Mouse (Mus musculus): ENCODE data around the gene 1700012A03Rik. TPM values are rescaled to one million over a fixed set of nuclear protein-coding genes. Genes with fewer than 3 reads are reported as not detected.

1700012A03Rik gene
- polyA plus RNA-seq, 1 experiment from 2014 or later, result not detected

- Histone ChIP-seq H3K4me1 (replicated peaks; ENCODE audit: control insufficient read depth, insufficient read depth, low read length) (peaks cover 6% of the 10 kb centered on the region), H3K4me2 (ENCODE audit: low read length) (no peak overlapping the region), H3K27ac (ENCODE audit: low read length) (no peak overlapping the region), H3K9ac (replicated peaks; ENCODE audit: low read depth, low read length) (no peak overlapping the region), H3K4me3 (replicated peaks; ENCODE audit: low read length) (no peak overlapping the region), H3K36me3 (ENCODE audit: control insufficient read depth, insufficient read depth) (no peaks in the 10 kb centered on the region), H3K9me3 (ENCODE audit: control insufficient read depth, low read length) (no peaks in the 10 kb centered on the region), H3K27me3 (replicated peaks; ENCODE audit: control insufficient read depth, insufficient read depth, low read length) (no peaks in the 10 kb centered on the region)
- ATAC-seq, result no peak
- WGBS, result 91% methylated on average over 1 of the region's 1 CpGs
These were observed 27.5 kb upstream of the 1700012A03Rik start for GRCm38 (mm10) chr6:32022537-32022869.

- 69% methylated on average over 3 of the region's 3 CpGs for WGBS
- Histone ChIP-seq H3K9ac (replicated peaks; ENCODE audit: low read depth, low read length) (no peak overlapping the region), H3K27ac (ENCODE audit: low read length) (no peak overlapping the region), H3K4me1 (replicated peaks; ENCODE audit: control insufficient read depth, insufficient read depth, low read length) (no peaks in the 10 kb centered on the region), H3K4me3 (replicated peaks; ENCODE audit: low read length) (no peak overlapping the region), H3K4me2 (ENCODE audit: low read length) (no peak overlapping the region), H3K27me3 (replicated peaks; ENCODE audit: control insufficient read depth, insufficient read depth, low read length) (no peaks in the 10 kb centered on the region), H3K9me3 (ENCODE audit: control insufficient read depth, low read length) (no peaks in the 10 kb centered on the region), H3K36me3 (ENCODE audit: control insufficient read depth, insufficient read depth) (no peaks in the 10 kb centered on the region)
- no peak for ATAC-seq
These were observed 21.6 kb upstream of the 1700012A03Rik start for GRCm38 (mm10) chr6:32028228-32029009.

GRCm38 (mm10) chr6:32034226-32034625 lies 15.8 kb upstream of the 1700012A03Rik start:
- no peaks in the 10 kb centered on the region for H3K27me3 ChIP-seq (replicated peaks; ENCODE audit: control insufficient read depth, insufficient read depth, low read length)
- H3K9ac ChIP-seq (replicated peaks; ENCODE audit: low read depth, low read length), result no peak overlapping the region
- no peaks in the 10 kb centered on the region for H3K9me3 ChIP-seq (ENCODE audit: control insufficient read depth, low read length)
- ATAC-seq, result no peak
- no peaks in the 10 kb centered on the region for H3K36me3 ChIP-seq (ENCODE audit: control insufficient read depth, insufficient read depth)
- H3K27ac ChIP-seq (ENCODE audit: low read length), result no peak overlapping the region
- 80% methylated on average over 2 of the region's 2 CpGs for WGBS
- no peak overlapping the region for H3K4me3 ChIP-seq (replicated peaks; ENCODE audit: low read length)
- no peaks in the 10 kb centered on the region for H3K4me1 ChIP-seq (replicated peaks; ENCODE audit: control insufficient read depth, insufficient read depth, low read length)
- no peak overlapping the region for H3K4me2 ChIP-seq (ENCODE audit: low read length)

- Histone ChIP-seq H3K4me3 (replicated peaks; ENCODE audit: low read length) (no peak overlapping the region), H3K9ac (replicated peaks; ENCODE audit: low read depth, low read length) (no peak overlapping the region), H3K4me1 (replicated peaks; ENCODE audit: control insufficient read depth, insufficient read depth, low read length) (peaks cover 10% of the 10 kb centered on the region; the same call in 1 of the 2 replicates), H3K9me3 (ENCODE audit: control insufficient read depth, low read length) (no peaks in the 10 kb centered on the region), H3K4me2 (ENCODE audit: low read length) (no peak overlapping the region), H3K27ac (ENCODE audit: low read length) (no peak overlapping the region), H3K27me3 (replicated peaks; ENCODE audit: control insufficient read depth, insufficient read depth, low read length) (no peaks in the 10 kb centered on the region), H3K36me3 (ENCODE audit: control insufficient read depth, insufficient read depth) (no peaks in the 10 kb centered on the region)
- ATAC-seq, result peak; percentile 49; the same call in 1 of the 2 replicates
These were observed 4.7 kb upstream of the 1700012A03Rik start for GRCm38 (mm10) chr6:32045344-32045743.

GRCm38 (mm10) chr6:32049256-32049950 lies 643 bp upstream of the 1700012A03Rik start:
- Histone ChIP-seq H3K9ac (replicated peaks; ENCODE audit: low read depth, low read length) (no peak overlapping the region), H3K9me3 (ENCODE audit: control insufficient read depth, low read length) (no peaks in the 10 kb centered on the region), H3K27ac (ENCODE audit: low read length) (peak overlapping the region; percentile 46; the same call in 1 of the 2 replicates), H3K27me3 (replicated peaks; ENCODE audit: control insufficient read depth, insufficient read depth, low read length) (no peaks in the 10 kb centered on the region), H3K4me2 (ENCODE audit: low read length) (no peak overlapping the region), H3K4me1 (replicated peaks; ENCODE audit: control insufficient read depth, insufficient read depth, low read length) (peaks cover 17% of the 10 kb centered on the region), H3K36me3 (ENCODE audit: control insufficient read depth, insufficient read depth) (no peaks in the 10 kb centered on the region), H3K4me3 (replicated peaks; ENCODE audit: low read length) (no peak overlapping the region)
- peak; percentile 63 for ATAC-seq
- WGBS, result 52% methylated on average over 4 of the region's 4 CpGs

GRCm38 (mm10) chr6:32052135-32052915 lies 2.3 kb downstream of the 1700012A03Rik start:
- Histone ChIP-seq H3K36me3 (ENCODE audit: control insufficient read depth, insufficient read depth) (no peaks in the 10 kb centered on the region), H3K9ac (replicated peaks; ENCODE audit: low read depth, low read length) (no peak overlapping the region), H3K9me3 (ENCODE audit: control insufficient read depth, low read length) (no peaks in the 10 kb centered on the region), H3K4me1 (replicated peaks; ENCODE audit: control insufficient read depth, insufficient read depth, low read length) (peaks cover 14% of the 10 kb centered on the region), H3K4me3 (replicated peaks; ENCODE audit: low read length) (no peak overlapping the region), H3K4me2 (ENCODE audit: low read length) (no peak overlapping the region), H3K27ac (ENCODE audit: low read length) (peak overlapping the region; percentile 24), H3K27me3 (replicated peaks; ENCODE audit: control insufficient read depth, insufficient read depth, low read length) (no peaks in the 10 kb centered on the region)
- 32% methylated on average over 6 of the region's 6 CpGs for WGBS
- peak; percentile 29; the same call in 1 of the 2 replicates for ATAC-seq

- no peaks in the 10 kb centered on the region for H3K36me3 ChIP-seq (ENCODE audit: control insufficient read depth, insufficient read depth)
- peak; percentile 81 for ATAC-seq
- peaks cover 8% of the 10 kb centered on the region for H3K4me1 ChIP-seq (replicated peaks; ENCODE audit: control insufficient read depth, insufficient read depth, low read length)
- H3K4me3 ChIP-seq (replicated peaks; ENCODE audit: low read length), result no peak overlapping the region
- H3K4me2 ChIP-seq (ENCODE audit: low read length), result no peak overlapping the region
- H3K9ac ChIP-seq (replicated peaks; ENCODE audit: low read depth, low read length), result no peak overlapping the region
- H3K27ac ChIP-seq (ENCODE audit: low read length), result peak overlapping the region; percentile 69
- no peaks in the 10 kb centered on the region for H3K27me3 ChIP-seq (replicated peaks; ENCODE audit: control insufficient read depth, insufficient read depth, low read length)
- WGBS, result 2% methylated on average over 2 of the region's 2 CpGs
- H3K9me3 ChIP-seq (ENCODE audit: control insufficient read depth, low read length), result no peaks in the 10 kb centered on the region
These were observed 6.5 kb downstream of the 1700012A03Rik start for GRCm38 (mm10) chr6:32056525-32056924.

- Histone ChIP-seq H3K4me2 (ENCODE audit: low read length) (no peak overlapping the region), H3K36me3 (ENCODE audit: control insufficient read depth, insufficient read depth) (no peaks in the 10 kb centered on the region), H3K4me1 (replicated peaks; ENCODE audit: control insufficient read depth, insufficient read depth, low read length) (peaks cover 4% of the 10 kb centered on the region; the same call in 1 of the 2 replicates), H3K27ac (ENCODE audit: low read length) (no peak overlapping the region), H3K4me3 (replicated peaks; ENCODE audit: low read length) (no peak overlapping the region), H3K9me3 (ENCODE audit: control insufficient read depth, low read length) (no peaks in the 10 kb centered on the region), H3K9ac (replicated peaks; ENCODE audit: low read depth, low read length) (no peak overlapping the region), H3K27me3 (replicated peaks; ENCODE audit: control insufficient read depth, insufficient read depth, low read length) (no peaks in the 10 kb centered on the region)
- WGBS, result 90% methylated on average over 2 of the region's 2 CpGs
- no peak for ATAC-seq
These were observed 8.5 kb downstream of the 1700012A03Rik start for GRCm38 (mm10) chr6:32058571-32058970.

- H3K36me3 ChIP-seq (ENCODE audit: control insufficient read depth, insufficient read depth), result no peaks in the 10 kb centered on the region
- no peak for ATAC-seq
- no peak overlapping the region for H3K4me3 ChIP-seq (replicated peaks; ENCODE audit: low read length)
- no peaks in the 10 kb centered on the region for H3K9me3 ChIP-seq (ENCODE audit: control insufficient read depth, low read length)
- no peak overlapping the region for H3K27ac ChIP-seq (ENCODE audit: low read length)
- no peak overlapping the region for H3K9ac ChIP-seq (replicated peaks; ENCODE audit: low read depth, low read length)
- WGBS, result 86% methylated on average over 2 of the region's 2 CpGs
- H3K4me1 ChIP-seq (replicated peaks; ENCODE audit: control insufficient read depth, insufficient read depth, low read length), result peaks cover 7% of the 10 kb centered on the region
- H3K27me3 ChIP-seq (replicated peaks; ENCODE audit: control insufficient read depth, insufficient read depth, low read length), result no peaks in the 10 kb centered on the region
- H3K4me2 ChIP-seq (ENCODE audit: low read length), result no peak overlapping the region
These were observed 10.6 kb downstream of the 1700012A03Rik start for GRCm38 (mm10) chr6:32060641-32061040.

Measured in forebrain, embryonic 16.5 days (tissue).